Mouse (Mus musculus): ENCODE measurements around the gene Mrpl44. TPM values are rescaled to one million over a fixed set of nuclear protein-coding genes. Genes with fewer than 3 reads are reported as not detected.

The Mrpl44 gene
- polyA plus RNA-seq (2012; ENCODE audit: insufficient read depth, low replicate concordance), result 23.6 and 32.1 TPM in 2 replicates

- H3K36me3 ChIP-seq (replicated peaks; ENCODE audit: low read length), result peaks cover 36% of the 10 kb centered on the region
- no peaks in the 10 kb centered on the region for H3K9me3 ChIP-seq
- H3K27me3 ChIP-seq (replicated peaks), result no peaks in the 10 kb centered on the region
- TF ChIP-seq FLI1 (IDR thresholded peaks at IDR 0.05; ENCODE audit: low read length) (no peak), GATA1 (IDR thresholded peaks at IDR 0.05; ENCODE audit: borderline replicate concordance, low read length) (no peak)
- peak within 1 kb of the TSS; percentile 100 for H3K4me3 ChIP-seq (replicated peaks)
- peaks cover 20% of the 10 kb centered on the region for H3K4me1 ChIP-seq
Observed at GRCm38 (mm10) chr1:79775927-79776458, at the start of gene Mrpl44, which contains the start of gene Wdfy1. Gene Mrpl44 (plus strand): TSS chr1:79776018. Gene Wdfy1 (minus strand): TSS chr1:79776143.

DNA sequence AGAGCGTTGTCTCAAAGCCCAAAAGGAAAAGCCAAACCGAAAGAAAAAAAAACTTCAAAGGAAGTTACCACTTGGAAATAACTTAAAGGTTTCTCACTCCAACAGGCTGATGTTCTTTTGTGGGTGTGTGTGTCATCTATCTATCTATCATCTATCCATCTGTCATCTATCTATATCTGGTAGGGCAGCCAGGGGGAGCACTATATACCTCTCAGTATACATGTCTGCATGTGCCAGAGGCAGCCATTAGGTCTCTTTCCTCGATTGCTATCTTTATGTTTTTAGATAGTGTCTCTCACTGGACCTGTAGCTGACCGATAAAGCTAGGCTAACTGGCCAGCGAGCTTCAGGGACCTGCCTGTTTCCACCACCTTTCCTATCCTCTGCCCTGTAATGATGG, 41.0 kb upstream of the Mrpl44 start:
- TF ChIP-seq GATA1 (IDR thresholded peaks at IDR 0.05; ENCODE audit: borderline replicate concordance, low read length), result no peak
- no peak for TF ChIP-seq FLI1 (IDR thresholded peaks at IDR 0.05; ENCODE audit: low read length)
- Histone ChIP-seq H3K4me1 (peaks cover 91% of the 10 kb centered on the region), H3K4me3 (replicated peaks) (no peak overlapping the region), H3K9me3 (no peaks in the 10 kb centered on the region), H3K36me3 (replicated peaks; ENCODE audit: low read length) (peaks cover 93% of the 10 kb centered on the region), H3K27me3 (replicated peaks) (no peaks in the 10 kb centered on the region)

DNA sequence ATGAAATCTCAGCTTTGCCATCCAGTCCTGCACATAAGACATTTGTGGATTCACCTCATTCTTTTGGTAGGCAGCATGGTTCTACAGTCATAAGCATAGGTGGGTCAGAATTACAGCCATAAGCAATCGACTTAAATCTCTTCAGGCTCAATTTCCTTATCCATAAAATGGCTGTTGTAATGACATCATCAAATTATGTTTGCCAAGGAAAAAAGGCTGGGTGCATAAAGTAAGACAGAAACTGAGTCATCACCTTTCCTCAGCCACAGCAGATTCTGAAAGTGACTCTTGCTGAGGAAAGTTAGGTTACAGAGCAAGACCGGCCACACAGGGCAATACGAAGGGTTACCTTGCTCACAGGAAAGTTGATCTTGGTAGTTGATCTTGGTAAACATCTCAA, 39.4 kb upstream of the Mrpl44 start:
- TF ChIP-seq FLI1 (IDR thresholded peaks at IDR 0.05; ENCODE audit: low read length) (no peak), GATA1 (IDR thresholded peaks at IDR 0.05; ENCODE audit: borderline replicate concordance, low read length) (no peak)
- Histone ChIP-seq H3K27me3 (replicated peaks) (no peaks in the 10 kb centered on the region), H3K4me3 (replicated peaks) (no peak overlapping the region), H3K9me3 (no peaks in the 10 kb centered on the region), H3K4me1 (peaks cover 92% of the 10 kb centered on the region), H3K36me3 (replicated peaks; ENCODE audit: low read length) (peaks cover 84% of the 10 kb centered on the region)

DNA sequence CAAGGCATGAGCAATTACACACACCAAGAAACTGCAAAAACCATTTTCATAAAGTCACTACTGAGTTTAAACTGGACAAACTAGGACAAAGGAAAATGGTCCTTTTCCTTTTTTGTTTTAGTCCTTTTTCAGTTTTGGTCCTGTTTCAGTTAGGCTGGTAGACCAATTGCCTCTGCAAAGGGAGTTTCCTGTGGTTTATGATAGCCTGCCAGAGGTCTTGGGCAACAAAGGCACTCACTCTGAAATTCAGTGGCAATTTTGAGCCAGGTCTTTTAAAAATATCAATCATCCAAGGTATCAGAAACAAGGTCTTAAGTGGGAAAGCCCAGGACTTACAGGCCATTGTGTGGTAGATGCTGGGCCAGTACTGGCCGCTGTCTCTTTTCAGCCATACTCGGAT, 36.1 kb upstream of the Mrpl44 start:
- Histone ChIP-seq H3K27me3 (replicated peaks) (no peaks in the 10 kb centered on the region), H3K9me3 (no peaks in the 10 kb centered on the region), H3K4me3 (replicated peaks) (no peak overlapping the region), H3K4me1 (peaks cover 91% of the 10 kb centered on the region), H3K36me3 (replicated peaks; ENCODE audit: low read length) (peaks cover 81% of the 10 kb centered on the region)
- TF ChIP-seq GATA1 (IDR thresholded peaks at IDR 0.05; ENCODE audit: borderline replicate concordance, low read length), result no peak
- TF ChIP-seq FLI1 (IDR thresholded peaks at IDR 0.05; ENCODE audit: low read length), result no peak

- Histone ChIP-seq H3K4me1 (peaks cover 82% of the 10 kb centered on the region), H3K4me3 (replicated peaks) (peak overlapping the region; percentile 73), H3K9me3 (no peaks in the 10 kb centered on the region), H3K27me3 (replicated peaks) (no peaks in the 10 kb centered on the region), H3K36me3 (replicated peaks; ENCODE audit: low read length) (peaks cover 74% of the 10 kb centered on the region)
- TF ChIP-seq GATA1 (IDR thresholded peaks at IDR 0.05; ENCODE audit: borderline replicate concordance, low read length), result no peak; the same call in 2 of the 3 replicates
- no peak for TF ChIP-seq FLI1 (IDR thresholded peaks at IDR 0.05; ENCODE audit: low read length)
Observed at GRCm38 (mm10) chr1:79741002-79741401, 34.8 kb upstream of the Mrpl44 start.

GRCm38 (mm10) chr1:79742949-79743348, 32.9 kb upstream of the Mrpl44 start:
- Histone ChIP-seq H3K27me3 (replicated peaks) (no peaks in the 10 kb centered on the region), H3K9me3 (no peaks in the 10 kb centered on the region), H3K36me3 (replicated peaks; ENCODE audit: low read length) (peaks cover 70% of the 10 kb centered on the region), H3K4me3 (replicated peaks) (no peak overlapping the region), H3K4me1 (peaks cover 84% of the 10 kb centered on the region)
- no peak for TF ChIP-seq GATA1 (IDR thresholded peaks at IDR 0.05; ENCODE audit: borderline replicate concordance, low read length)
- TF ChIP-seq FLI1 (IDR thresholded peaks at IDR 0.05; ENCODE audit: low read length), result no peak

DNA sequence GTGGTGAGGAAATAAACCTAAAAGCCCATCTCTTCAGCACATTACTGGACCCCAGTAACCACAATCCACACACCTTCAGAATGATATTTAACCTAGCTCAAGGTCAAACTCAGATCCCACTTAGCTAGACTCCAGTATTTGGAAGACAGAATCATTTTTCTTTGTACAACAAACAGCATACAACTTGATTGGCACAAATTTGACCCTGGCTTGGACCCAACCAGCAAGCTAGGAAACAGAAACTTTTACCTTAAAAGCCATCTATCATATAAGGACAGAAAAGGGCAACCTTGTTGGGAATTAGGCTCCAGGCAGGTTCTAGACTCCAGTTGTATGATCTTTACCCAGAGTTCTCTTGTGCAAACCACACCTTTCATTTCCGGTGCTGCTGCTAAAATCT, 32.4 kb upstream of the Mrpl44 start:
- H3K36me3 ChIP-seq (replicated peaks; ENCODE audit: low read length), result peaks cover 67% of the 10 kb centered on the region
- peaks cover 81% of the 10 kb centered on the region for H3K4me1 ChIP-seq
- no peak overlapping the region for H3K4me3 ChIP-seq (replicated peaks)
- TF ChIP-seq GATA1 (IDR thresholded peaks at IDR 0.05; ENCODE audit: borderline replicate concordance, low read length) (no peak), FLI1 (IDR thresholded peaks at IDR 0.05; ENCODE audit: low read length) (no peak)
- no peaks in the 10 kb centered on the region for H3K9me3 ChIP-seq
- H3K27me3 ChIP-seq (replicated peaks), result no peaks in the 10 kb centered on the region

DNA sequence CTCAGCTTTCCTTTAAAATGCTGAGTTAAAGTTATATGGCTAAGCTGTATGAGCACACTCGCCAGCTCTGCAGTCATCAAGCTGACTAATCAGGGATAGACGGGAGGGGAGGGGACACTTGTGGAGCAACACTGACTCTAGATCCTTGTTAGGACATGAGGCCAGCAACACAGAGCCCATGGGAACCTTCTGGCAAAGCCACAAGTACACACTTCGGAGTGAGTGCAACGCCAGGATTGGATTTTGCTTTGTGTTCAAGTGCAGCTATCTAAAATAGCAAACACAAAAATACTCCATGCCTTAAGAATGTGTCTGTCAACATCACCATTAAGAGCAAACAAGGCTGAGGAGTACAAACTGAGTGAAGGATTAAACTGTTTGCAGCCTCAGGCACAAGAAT, 29.8 kb upstream of the Mrpl44 start:
- Histone ChIP-seq H3K27me3 (replicated peaks) (no peaks in the 10 kb centered on the region), H3K9me3 (no peaks in the 10 kb centered on the region), H3K4me3 (replicated peaks) (no peak overlapping the region), H3K4me1 (peaks cover 81% of the 10 kb centered on the region), H3K36me3 (replicated peaks; ENCODE audit: low read length) (peaks cover 66% of the 10 kb centered on the region)
- TF ChIP-seq GATA1 (IDR thresholded peaks at IDR 0.05; ENCODE audit: borderline replicate concordance, low read length) (no peak), FLI1 (IDR thresholded peaks at IDR 0.05; ENCODE audit: low read length) (no peak)

DNA sequence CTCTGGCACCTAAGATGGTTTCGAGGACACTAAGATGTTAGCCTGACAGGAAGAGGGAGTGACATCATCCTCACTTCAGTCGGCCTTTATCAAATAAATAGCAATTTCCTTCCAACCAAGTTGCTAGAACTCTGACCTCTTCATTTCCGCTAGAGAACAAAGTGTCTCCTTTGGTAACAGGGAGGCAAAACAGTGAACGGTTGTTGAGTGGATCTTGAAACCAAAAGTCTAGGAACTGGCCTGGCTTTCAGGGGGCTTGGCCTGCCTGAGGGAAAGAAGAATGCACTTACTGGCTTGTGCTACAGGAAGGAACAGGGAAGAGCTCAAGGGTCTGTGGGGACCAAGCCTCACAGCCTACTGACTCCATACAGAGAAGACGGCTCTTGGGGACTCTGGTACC, 24.6 kb upstream of the Mrpl44 start:
- TF ChIP-seq FLI1 (IDR thresholded peaks at IDR 0.05; ENCODE audit: low read length), result no peak
- TF ChIP-seq GATA1 (IDR thresholded peaks at IDR 0.05; ENCODE audit: borderline replicate concordance, low read length), result no peak; the same call in 2 of the 3 replicates
- peaks cover 94% of the 10 kb centered on the region for H3K4me1 ChIP-seq
- H3K27me3 ChIP-seq (replicated peaks), result no peaks in the 10 kb centered on the region
- peak overlapping the region; percentile 59 for H3K4me3 ChIP-seq (replicated peaks)
- H3K36me3 ChIP-seq (replicated peaks; ENCODE audit: low read length), result peaks cover 64% of the 10 kb centered on the region
- H3K9me3 ChIP-seq, result no peaks in the 10 kb centered on the region

DNA sequence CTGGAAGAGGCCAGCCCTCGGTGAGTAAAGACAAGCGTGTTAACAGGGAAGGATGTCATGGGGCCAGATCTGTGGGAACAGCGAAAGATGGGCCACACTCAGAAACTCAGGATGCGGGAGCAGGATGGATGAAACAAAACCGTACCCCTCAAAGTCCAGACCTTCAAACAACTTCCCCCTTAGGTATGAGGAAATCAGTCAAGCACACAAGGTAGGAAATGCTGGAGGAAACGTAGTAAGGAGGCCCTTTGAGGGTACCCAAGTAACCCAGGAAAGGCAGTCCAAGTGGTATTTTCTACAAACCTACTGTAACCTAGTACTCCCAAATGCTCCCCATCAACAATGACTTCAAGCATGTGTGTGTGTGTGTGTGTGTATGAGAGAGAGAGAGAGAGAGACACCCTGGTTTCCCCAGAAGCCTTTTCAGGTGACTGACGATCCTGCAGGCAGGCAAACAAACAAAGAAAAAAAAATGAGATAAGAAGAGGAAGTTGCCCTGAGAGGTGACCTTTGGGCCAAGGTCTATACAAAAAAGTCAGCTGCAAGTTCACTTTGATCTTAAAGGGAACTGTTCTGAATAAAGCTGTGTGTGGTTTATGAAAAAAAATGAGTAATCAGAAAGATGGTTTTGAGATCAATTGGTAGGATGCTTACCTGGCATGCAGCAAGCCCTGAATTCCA, 23.7 kb upstream of the Mrpl44 start:
- peaks cover 67% of the 10 kb centered on the region for H3K36me3 ChIP-seq (replicated peaks; ENCODE audit: low read length)
- peaks cover 94% of the 10 kb centered on the region for H3K4me1 ChIP-seq
- H3K9me3 ChIP-seq, result no peaks in the 10 kb centered on the region
- no peak for TF ChIP-seq FLI1 (IDR thresholded peaks at IDR 0.05; ENCODE audit: low read length)
- TF ChIP-seq GATA1 (IDR thresholded peaks at IDR 0.05; ENCODE audit: borderline replicate concordance, low read length), result no peak
- H3K27me3 ChIP-seq (replicated peaks), result no peaks in the 10 kb centered on the region
- no peak overlapping the region for H3K4me3 ChIP-seq (replicated peaks)

All from megakaryocyte, embryonic 14.5 days (primary cell).